Mouse (Mus musculus): ENCODE results near the gene Ccdc51.
A peak's percentile ranks its signal among the peaks of the same experiment; 100 is the strongest.

Ccdc51 gene

DNA sequence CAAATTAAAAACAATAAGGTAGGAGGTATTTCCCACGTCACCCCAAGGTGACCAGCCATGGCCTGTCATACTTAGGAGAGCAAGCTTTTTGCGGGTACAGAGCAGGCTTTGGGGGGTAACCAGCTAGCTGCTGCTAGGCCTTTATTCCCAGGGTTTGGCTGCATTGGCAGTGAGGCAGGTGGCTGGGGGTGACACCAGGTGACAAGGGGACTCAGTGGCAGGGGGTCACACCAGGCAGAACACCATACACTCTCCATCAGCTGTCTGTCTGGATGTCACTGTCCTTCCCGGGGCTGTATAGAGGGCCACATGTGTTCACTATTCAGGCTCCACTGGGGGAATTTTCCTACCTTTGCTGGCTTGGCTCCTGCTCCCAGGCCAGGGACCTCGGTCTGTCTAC, 25.4 kb upstream of the Ccdc51 start:
- DNase-seq (ENCODE audit: low spot score in 2 of 2), result no peak

GRCm38 (mm10) chr9:109057543-109057942, 24.8 kb upstream of the Ccdc51 start:
- DNase-seq (ENCODE audit: low spot score in 2 of 2), result no peak

GRCm38 (mm10) chr9:109058006-109058765, 24.1 kb upstream of the Ccdc51 start:
- no peak for DNase-seq (ENCODE audit: low spot score in 2 of 2)

GRCm38 (mm10) chr9:109059136-109059903, 23.0 kb upstream of the Ccdc51 start, which contains the start of gene Trex1:
Gene Trex1 (minus strand): TSS chr9:109059734.
- peak; percentile 72 to 86 for DNase-seq (ENCODE audit: low spot score in 2 of 2)

GRCm38 (mm10) chr9:109060184-109060897, 22.0 kb upstream of the Ccdc51 start:
- no peak for DNase-seq (ENCODE audit: low spot score in 2 of 2)

DNA sequence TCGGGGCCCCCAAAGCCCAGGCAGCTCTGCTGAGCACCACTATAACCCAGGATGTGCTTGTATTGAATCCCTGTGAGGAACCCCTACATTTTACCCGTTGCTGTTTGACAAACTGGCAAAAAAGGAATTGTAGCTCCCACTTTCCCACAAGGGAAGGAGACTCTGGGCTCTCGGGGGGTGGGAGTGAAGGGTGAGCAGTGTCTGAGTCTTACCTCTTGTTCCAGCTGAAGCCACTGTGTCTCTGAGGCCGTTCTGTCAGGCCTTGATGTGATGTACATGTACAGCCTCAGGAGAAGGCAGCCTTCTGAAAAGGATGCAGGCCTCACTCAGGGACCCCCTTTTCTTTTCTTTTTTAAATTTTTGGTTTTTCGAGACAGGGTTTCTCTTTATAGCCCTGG, 21.4 kb upstream of the Ccdc51 start:
- DNase-seq (ENCODE audit: low spot score in 2 of 2), result no peak

DNA sequence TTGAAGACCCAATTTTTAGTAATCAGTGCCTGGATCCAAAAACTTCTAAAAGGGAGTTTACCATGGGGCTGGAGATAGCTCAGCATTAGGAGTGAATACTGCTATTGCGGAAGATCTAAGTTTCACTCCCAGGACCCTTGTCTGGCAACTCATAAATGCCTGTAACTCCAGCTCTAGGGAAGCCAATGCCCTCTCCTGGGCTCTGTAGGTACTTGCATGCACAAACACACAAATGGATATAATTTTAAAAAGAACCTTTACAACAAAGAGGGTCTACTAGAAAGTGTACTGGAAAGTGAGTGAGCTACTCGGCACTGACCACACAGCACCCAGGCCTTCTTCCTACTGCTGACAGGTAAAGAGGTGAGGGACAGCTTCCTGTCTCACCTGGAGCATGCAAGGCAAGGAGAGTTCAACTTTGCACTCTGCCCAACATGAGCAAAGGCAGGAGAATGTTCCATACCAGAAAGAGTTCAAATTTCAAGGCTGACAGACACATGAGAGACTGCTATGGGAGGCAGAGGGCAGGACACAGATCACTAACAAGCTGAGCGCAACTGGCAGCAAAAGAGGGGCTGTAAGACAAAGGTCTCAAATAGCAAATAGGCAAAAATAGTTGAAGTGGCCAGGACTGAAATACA, 14.1 kb upstream of the Ccdc51 start:
- no peak for DNase-seq (ENCODE audit: low spot score in 2 of 2)

GRCm38 (mm10) chr9:109073661-109074573, 8.4 kb upstream of the Ccdc51 start, which contains the start of gene Atrip:
Gene Atrip (minus strand): TSS chr9:109074124.
- peak; percentile 87 to 89 for DNase-seq (ENCODE audit: low spot score in 2 of 2)

DNA sequence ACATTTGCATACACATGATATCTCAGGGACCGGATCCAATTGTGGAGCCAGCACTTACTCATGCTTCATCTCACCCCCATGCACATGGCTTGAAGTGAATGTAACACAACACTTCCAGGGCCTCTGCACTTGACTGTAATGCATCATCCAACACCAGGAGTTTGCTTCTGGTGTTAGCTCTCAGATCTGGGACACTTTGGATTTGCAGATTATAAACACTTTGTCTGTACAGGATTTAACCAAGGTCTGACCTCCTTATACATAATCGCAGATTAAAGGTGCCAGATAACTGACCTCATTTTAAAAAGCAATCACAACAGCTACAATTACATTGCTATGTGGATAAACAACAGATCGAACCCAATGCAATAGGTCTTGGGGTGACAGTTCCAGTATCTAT, 1.8 kb upstream of the Ccdc51 start:
- no peak for DNase-seq (ENCODE audit: low spot score in 2 of 2)

GRCm38 (mm10) chr9:109081749-109082123, 557 bp upstream of the Ccdc51 start:
- no peak for DNase-seq (ENCODE audit: low spot score in 2 of 2)

GRCm38 (mm10) chr9:109084922-109085321, 2.6 kb downstream of the Ccdc51 start:
- no peak for DNase-seq (ENCODE audit: low spot score in 2 of 2)

- no peak for DNase-seq (ENCODE audit: low spot score in 2 of 2)
Observed at GRCm38 (mm10) chr9:109087987-109088386, 5.7 kb downstream of the Ccdc51 start.

DNA sequence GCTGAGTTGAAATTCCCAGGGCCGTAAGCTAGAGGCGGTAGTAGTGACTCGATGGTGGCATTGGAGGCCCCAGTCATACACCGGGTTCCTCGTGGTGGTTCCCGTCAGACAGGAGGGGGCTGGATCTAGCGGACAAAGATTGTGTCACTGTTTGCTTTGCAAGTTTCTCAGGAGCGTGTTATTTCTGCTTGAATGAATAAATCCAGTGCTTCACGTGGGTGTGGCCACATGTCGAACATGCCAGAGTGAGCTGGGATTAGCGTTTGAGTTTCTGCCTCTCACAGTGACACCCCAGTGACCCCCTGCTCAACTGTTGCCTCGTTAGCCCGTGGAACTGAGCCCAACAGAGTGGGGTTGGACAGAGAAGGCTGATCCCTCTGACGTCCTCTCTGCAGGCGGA, 8.2 kb downstream of the Ccdc51 start:
- no peak for DNase-seq (ENCODE audit: low spot score in 2 of 2)

DNA sequence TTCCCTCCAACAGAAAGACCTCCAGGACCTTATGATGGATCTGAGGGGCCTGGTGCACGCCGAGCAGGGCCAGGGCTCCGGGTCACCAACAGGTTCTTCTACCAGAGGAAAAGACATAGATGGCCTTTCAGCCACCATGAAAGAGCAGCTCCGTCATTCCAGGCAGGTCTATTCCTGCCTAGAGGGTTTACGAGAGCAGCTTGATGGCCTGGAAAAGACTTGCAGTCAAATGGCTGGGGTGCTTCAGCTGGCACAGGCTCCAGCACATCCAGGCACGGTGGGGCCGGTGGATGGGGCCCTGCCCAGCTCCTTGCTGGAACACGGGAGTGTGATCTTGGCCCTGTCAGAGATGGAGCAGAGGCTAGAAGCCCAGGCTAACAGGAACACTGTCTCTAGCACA, 9.5 kb downstream of the Ccdc51 start:
- no peak for DNase-seq (ENCODE audit: low spot score in 2 of 2)

- DNase-seq (ENCODE audit: low spot score in 2 of 2), result no peak
Observed at GRCm38 (mm10) chr9:109092799-109093198, 10.5 kb downstream of the Ccdc51 start.

GRCm38 (mm10) chr9:109093786-109094552, 11.7 kb downstream of the Ccdc51 start:
- DNase-seq (ENCODE audit: low spot score in 2 of 2), result no peak

- DNase-seq (ENCODE audit: low spot score in 2 of 2), result no peak
Observed at GRCm38 (mm10) chr9:109094553-109095136, 12.4 kb downstream of the Ccdc51 start.

GRCm38 (mm10) chr9:109095137-109095982, 13.1 kb downstream of the Ccdc51 start, which contains the start of gene Plxnb1:
Gene Plxnb1 (plus strand): TSS chr9:109095389.
- DNase-seq (ENCODE audit: low spot score in 2 of 2), result peak; percentile 64 to 70

- no peak for DNase-seq (ENCODE audit: low spot score in 2 of 2)
Observed at GRCm38 (mm10) chr9:109096251-109096661, 14.0 kb downstream of the Ccdc51 start.

Measured in thymus, postnatal 10 days (tissue).